Mouse (Mus musculus) G1E (cell line): Measurements from ENCODE around the gene Stac3. TPM values are rescaled to one million over a fixed set of nuclear protein-coding genes. Genes with fewer than 3 reads are reported as not detected.

Experiments
- ATAC-seq: 2 replicates; pipeline ENCODE4 v1.8.0; 2016; ENCODE audit warnings: mild to moderate bottlenecking; ENCODE audit not compliant: insufficient number of reproducible peaks, poor library complexity, low FRiP score, severe bottlenecking; ENCODE audit errors: extremely low read depth
- DNase-seq: peaks from one replicate; pipeline ENCODE4 v3.0.0; 2012; ENCODE audit warnings: low spot score
- H3K27me3 ChIP-seq: 2 replicates; pipeline ENCODE4 v1.6.1; 2012; ENCODE audit warnings: mild to moderate bottlenecking, low read length, inconsistent platforms; ENCODE audit not compliant: insufficient read depth
- H3K36me3 ChIP-seq: replicated peaks from 2 replicates; pipeline ENCODE3; 2012; ENCODE audit warnings: mild to moderate bottlenecking, inconsistent platforms
- H3K4me1 ChIP-seq: 2 replicates; pipeline ENCODE4 v1.6.1; 2012; ENCODE audit warnings: low read depth, low read length, inconsistent platforms, mixed read lengths; ENCODE audit not compliant: insufficient read depth
- H3K4me3 ChIP-seq: 2 replicates; pipeline ENCODE4 v1.5.1; 2012; ENCODE audit warnings: low read depth, mild to moderate bottlenecking, inconsistent platforms, low read length, moderate library complexity, mixed read lengths
- H3K9me3 ChIP-seq: replicated peaks from 2 replicates; pipeline ENCODE4 v1.6.1; 2012; ENCODE audit warnings: inconsistent platforms
- CTCF ChIP-seq: IDR thresholded peaks from 2 replicates; pipeline ENCODE4 v1.5.1; 2012; ENCODE audit warnings: low read depth, low read length, inconsistent platforms, mixed read lengths
- GATA1 ChIP-seq: IDR thresholded peaks from 2 replicates; pipeline ENCODE4 v1.6.1; 2012; ENCODE audit warnings: borderline replicate concordance, low read length, inconsistent platforms, mixed read lengths
- GATA2 ChIP-seq: IDR thresholded peaks from 2 replicates; pipeline ENCODE4 v1.6.1; 2012; ENCODE audit warnings: low read depth, low read length, inconsistent platforms, borderline replicate concordance
- POLR2AphosphoS5 ChIP-seq: IDR thresholded peaks from 2 replicates; pipeline ENCODE4 v1.6.1; 2012; ENCODE audit warnings: low read depth, low read length, inconsistent platforms; ENCODE audit not compliant: insufficient replicate concordance
- TAL1 ChIP-seq: conservative IDR thresholded peaks from 2 replicates; pipeline ENCODE4 v1.6.1; 2012; ENCODE audit warnings: low read depth, low read length, inconsistent platforms, mixed read lengths
- polyA plus RNA-seq: library from polyadenylated mRNA; stranded (reverse); fragments of >175 nt; gene quantifications from 2 replicates; pipeline ENCODE4 v1.2.3, GENCODE M21; 2012
- total RNA-seq, 2 experiments: library from RNA; stranded (forward) in 1 of 2; stranded (reverse) in 1 of 2; fragments of 200-1000 nt in 1 of 2; fragments of >200 nt in 1 of 2; fragmentation: Nextera tagmentation in 1 of 2; gene quantifications; 2 replicates each; pipeline ENCODE4 v1.2.3; 2014 to 2017

Stac3 gene
- total and polyA plus RNA-seq, 3 experiments: 0.17 to 0.60 TPM; not detected in 1

DNA sequence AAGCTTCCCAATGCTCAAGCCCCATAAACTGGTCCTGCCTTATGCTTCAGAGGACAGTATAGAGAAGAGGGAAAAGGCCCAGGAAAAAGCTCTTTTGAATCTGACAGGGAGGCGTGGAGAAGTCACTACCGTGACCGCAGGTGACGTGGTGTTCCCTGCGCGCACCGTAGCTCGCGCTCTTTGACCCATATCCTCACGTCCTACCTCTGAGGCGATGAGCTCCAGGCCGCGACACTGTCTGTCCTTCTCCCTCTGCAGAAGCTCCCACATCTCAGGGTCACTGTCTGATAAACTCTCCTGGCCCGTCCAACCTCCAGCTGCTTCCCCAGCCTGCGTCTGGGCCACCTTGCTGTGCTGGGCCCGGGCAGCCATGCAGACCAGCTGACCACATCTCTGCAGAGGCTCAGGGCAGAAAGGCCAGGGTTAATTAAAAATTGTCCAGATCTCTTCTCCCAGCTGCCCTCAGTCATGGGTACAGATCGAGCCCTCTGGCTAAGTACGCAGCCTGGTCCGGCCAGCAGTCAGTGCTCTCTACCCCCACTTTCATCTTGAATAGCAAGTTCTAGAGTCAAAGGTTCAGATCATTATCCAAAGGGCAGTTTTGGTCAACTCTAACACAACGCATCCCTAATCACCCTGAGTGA lies 19.4 kb downstream of the Stac3 start:
- peaks cover 17% of the 10 kb centered on the region for H3K27me3 ChIP-seq
- peak; percentile 4 for ATAC-seq
- H3K36me3 ChIP-seq: peaks cover 56% of the 10 kb centered on the region
- peaks cover 83% of the 10 kb centered on the region for H3K4me1 ChIP-seq
- TF ChIP-seq GATA2 (no peak), CTCF (no peak), GATA1 (no peak), POLR2AphosphoS5 (no peak; the same call in 1 of the 2 replicates), TAL1 (no peak)
- no peak for DNase-seq
- peak overlapping the region; percentile 77 for H3K4me3 ChIP-seq
- H3K9me3 ChIP-seq: no peaks in the 10 kb centered on the region

DNA sequence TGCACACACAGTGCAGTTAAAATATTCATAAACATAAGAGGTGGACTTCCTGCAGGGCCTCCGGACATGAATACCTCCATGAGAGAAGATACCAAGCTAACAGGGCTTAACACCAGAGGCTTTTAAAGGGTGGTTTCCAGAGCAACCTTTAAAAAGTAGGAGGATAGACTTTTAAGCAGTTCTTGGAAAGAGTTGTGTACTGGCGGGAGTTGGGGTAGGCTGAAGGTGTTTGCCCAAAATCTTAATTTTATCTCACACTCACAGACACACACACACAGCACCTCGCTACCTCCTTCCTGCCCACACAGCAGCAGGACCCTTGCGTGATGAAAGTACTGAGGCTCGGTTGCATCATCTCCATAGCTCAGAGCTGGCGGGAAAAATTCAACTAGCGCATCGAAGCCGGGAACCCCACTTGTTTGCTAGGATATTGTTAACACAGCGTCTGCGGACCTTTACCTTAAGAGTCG lies 20.2 kb downstream of the Stac3 start:
- Histone ChIP-seq H3K9me3 (peaks cover 6% of the 10 kb centered on the region), H3K4me1 (peaks cover 77% of the 10 kb centered on the region), H3K36me3 (peaks cover 48% of the 10 kb centered on the region), H3K4me3 (peak overlapping the region; percentile 77), H3K27me3 (peaks cover 25% of the 10 kb centered on the region)
- TF ChIP-seq GATA1 (no peak), TAL1 (peak; percentile 43; the same call in 1 of the 2 replicates), POLR2AphosphoS5 (no peak), CTCF (no peak), GATA2 (no peak)
- DNase-seq (no peak), ATAC-seq (peak; percentile 19; the same call in 1 of the 2 replicates)

DNA sequence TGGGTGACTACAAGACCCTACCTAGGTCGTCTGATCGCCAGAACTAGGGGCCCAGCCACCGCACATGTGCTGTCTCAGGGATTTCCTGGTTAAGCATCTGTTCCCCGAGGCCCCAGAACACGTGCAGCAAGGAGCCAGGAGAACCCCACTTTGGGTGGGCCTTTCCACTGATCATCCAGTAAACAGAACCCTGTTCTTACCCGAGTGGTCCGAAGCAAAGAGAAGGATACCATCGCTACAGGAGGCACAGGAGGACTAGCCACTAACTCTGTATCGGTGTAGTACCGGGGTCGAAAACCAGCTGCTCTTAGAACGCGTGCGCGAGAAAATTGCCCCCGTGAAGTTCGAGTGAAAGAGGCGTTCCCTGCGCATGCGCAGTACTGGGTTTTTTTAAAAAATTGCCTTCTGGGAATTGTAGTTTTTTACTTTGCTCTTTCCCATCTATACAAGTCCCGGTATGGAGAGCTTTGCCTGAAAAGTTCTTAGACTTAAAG lies 20.6 kb downstream of the Stac3 start, which contains the start of gene Shmt2:
Gene Shmt2, minus strand, starts transcription at position 357 of the 494 bp plus-strand sequence.
- Histone ChIP-seq H3K27me3 (peaks cover 30% of the 10 kb centered on the region), H3K4me1 (peaks cover 72% of the 10 kb centered on the region), H3K4me3 (peak within 1 kb of the TSS; percentile 77), H3K9me3 (peaks cover 11% of the 10 kb centered on the region), H3K36me3 (peaks cover 43% of the 10 kb centered on the region)
- TF ChIP-seq POLR2AphosphoS5 (no peak), TAL1 (no peak), GATA1 (no peak), CTCF (no peak)
- ATAC-seq: peak; percentile 31
- peak; percentile 79 for DNase-seq

DNA sequence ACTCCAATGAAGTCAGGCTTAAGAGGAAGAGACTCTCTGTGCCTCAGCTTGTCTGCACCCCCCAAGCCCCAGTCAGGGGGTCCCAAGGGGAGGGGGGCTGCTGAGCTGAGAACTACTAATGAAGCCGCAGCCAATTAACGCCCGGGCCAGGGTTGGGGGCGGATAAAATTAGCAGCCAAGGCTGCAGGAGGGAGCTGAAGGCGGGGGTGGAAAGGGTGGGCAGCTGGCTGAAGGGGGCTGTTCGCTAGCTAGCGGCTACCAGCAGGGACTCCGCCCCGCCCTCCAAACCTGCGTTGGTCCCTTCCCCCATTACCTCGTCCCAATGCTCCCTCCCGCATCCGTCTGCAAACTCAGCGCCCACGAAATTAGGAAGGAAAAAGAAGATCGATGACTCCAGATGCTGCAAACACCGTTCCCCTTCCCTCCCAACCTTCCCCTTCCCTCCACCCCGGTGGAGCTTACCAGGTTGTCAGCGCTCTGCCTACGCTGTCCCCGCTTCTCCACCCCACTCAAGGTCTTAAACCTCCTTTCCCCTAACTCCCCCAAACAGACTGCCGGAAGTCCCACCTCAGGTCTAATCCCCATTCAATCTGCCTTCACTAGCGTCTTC lies 23.3 kb downstream of the Stac3 start:
- TF ChIP-seq GATA2 (no peak), TAL1 (no peak)
- H3K9me3 ChIP-seq: peaks cover 18% of the 10 kb centered on the region
- ATAC-seq (no peak), DNase-seq (no peak)
- H3K4me1 ChIP-seq: peaks cover 46% of the 10 kb centered on the region
- peaks cover 56% of the 10 kb centered on the region for H3K27me3 ChIP-seq
- H3K4me3 ChIP-seq: peak overlapping the region; percentile 64; the same call in 1 of the 2 replicates
- H3K36me3 ChIP-seq: peaks cover 16% of the 10 kb centered on the region

DNA sequence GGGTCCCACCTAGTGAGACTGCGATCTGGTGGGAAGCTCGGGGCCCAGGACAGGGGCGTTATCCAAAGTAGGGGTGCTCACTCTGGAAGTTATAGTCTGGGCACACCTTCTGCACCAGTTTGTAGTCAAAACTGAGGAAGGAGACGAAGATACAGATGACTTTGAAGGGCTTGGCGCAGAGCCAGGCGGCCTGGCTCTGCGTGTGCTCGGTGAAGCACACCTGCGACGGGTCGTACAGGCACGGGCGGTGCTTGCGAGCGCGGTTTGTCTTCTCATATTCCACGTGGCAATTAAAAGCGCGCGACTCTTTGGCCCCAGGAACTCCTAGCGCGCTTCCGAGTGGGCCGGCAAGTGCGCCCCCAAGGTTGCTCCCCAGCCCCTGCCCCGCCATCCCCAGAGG lies 24.6 kb downstream of the Stac3 start:
- Histone ChIP-seq H3K4me1 (peaks cover 34% of the 10 kb centered on the region), H3K9me3 (peaks cover 18% of the 10 kb centered on the region), H3K27me3 (peaks cover 68% of the 10 kb centered on the region), H3K36me3 (peaks cover 3% of the 10 kb centered on the region), H3K4me3 (no peak overlapping the region)
- ATAC-seq: no peak
- DNase-seq: no peak
- TF ChIP-seq CTCF: no peak
- TF ChIP-seq GATA2: no peak
- TF ChIP-seq TAL1: no peak
- TF ChIP-seq POLR2AphosphoS5: no peak
- no peak for TF ChIP-seq GATA1

DNA sequence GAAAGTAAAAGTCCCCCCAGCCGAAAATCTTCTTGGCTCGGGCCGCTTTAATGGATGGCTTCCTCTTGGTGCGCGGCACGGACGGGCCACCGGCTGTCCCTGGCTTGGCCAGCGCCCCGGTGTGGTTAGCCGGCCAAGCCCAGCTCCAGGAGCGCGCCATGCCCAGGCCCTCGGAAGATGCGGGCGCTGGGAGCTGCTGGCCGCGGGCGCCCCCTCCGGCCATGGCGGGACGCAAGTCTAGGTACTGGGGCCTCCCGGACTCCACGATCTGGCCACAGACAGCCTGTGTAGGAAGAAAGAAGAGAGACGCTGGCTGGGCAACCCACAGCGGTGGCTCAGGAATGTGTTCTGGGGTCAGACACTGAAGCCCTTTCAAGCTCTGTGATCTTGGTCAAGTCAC lies 25.2 kb downstream of the Stac3 start:
- Histone ChIP-seq H3K9me3 (peaks cover 18% of the 10 kb centered on the region), H3K27me3 (peaks cover 74% of the 10 kb centered on the region), H3K4me1 (peaks cover 33% of the 10 kb centered on the region), H3K36me3 (no peaks in the 10 kb centered on the region), H3K4me3 (no peak overlapping the region)
- DNase-seq (no peak), ATAC-seq (no peak)
- TF ChIP-seq GATA2 (no peak), TAL1 (no peak), GATA1 (no peak), CTCF (no peak), POLR2AphosphoS5 (no peak)
